Comparison of ENCODE assay signal across 10 mouse cellular contexts in the genomic region with DNA sequence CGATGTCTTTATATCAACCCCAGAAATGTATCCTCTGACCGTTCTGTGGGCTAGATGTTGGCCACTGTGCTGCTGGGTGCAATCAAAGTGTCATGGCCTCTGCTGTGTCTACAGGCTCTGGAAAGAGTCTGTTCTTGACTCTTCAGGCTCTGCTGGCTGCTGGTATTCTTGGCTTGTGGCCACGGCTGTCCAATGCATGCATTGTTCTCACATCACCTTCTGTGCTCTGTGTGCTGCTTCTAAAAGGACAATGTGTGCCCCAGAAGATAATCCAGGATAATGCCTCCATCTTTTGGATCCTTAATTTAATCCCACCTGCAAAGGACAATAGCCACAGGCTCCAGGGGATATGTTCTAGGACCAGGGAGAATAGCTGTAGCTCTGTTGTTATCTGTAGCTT.
DNase-seq lines count a peak whose midpoint lies in the region; ATAC-seq lines count a peak whose summit lies in the region.
"Had no signal": no experiment of that assay in that cellular context is flagged by ENCODE, and none has a peak within 500 bp of the region (broad histone marks: within the 10 kb centered on the region; RNA-seq: fewer than 3 reads in every experiment).

No protein-coding gene starts in this region.

- peaks cover 7% of the 10 kb centered on the region for H3K4me1 ChIP-seq in hindbrain, embryonic 15.5 days (replicated peaks)
- H3K4me1 ChIP-seq: neural tube, embryonic 12.5 days had no signal

- H3K4me2 ChIP-seq in hindbrain, embryonic 15.5 days: no peak overlapping the region
- H3K4me2 ChIP-seq: neural tube, embryonic 12.5 days had no signal

- no peaks in the 10 kb centered on the region for H3K36me3 ChIP-seq in hindbrain, embryonic 15.5 days
- H3K36me3 ChIP-seq: neural tube, embryonic 12.5 days had no signal

- H3K9ac ChIP-seq in hindbrain, embryonic 15.5 days: no peak overlapping the region
- H3K9ac ChIP-seq: neural tube, embryonic 12.5 days had no signal

- H3K27me3 ChIP-seq in hindbrain, embryonic 15.5 days: no peaks in the 10 kb centered on the region
- H3K27me3 ChIP-seq: neural tube, embryonic 12.5 days had no signal

- peak; percentile 33 for DNase-seq in kidney, postnatal 14 days
- DNase-seq in kidney, adult 18-20 months: no peak
- DNase-seq in cerebellum, adult 18-20 months: peak; percentile 59 to 61
- peak; percentile 97 for DNase-seq in heart, adult 11 months
- DNase-seq in embryo, embryonic 9.5 days (ENCODE audit: extremely low spot score): no peak
- no peak for DNase-seq in right cerebral cortex, postnatal 4 days
- DNase-seq: liver had no signal

- no peak for ATAC-seq in hindbrain, embryonic 15.5 days (ENCODE audit: low FRiP score, low read depth)
- no peak for ATAC-seq in granulocyte monocyte progenitor cell, adult 5-6 weeks (replicated peaks; ENCODE audit: poor library complexity, severe bottlenecking)

- peak overlapping the region; percentile 31 for H3K27ac ChIP-seq in hindbrain, embryonic 15.5 days (replicated peaks)
- H3K27ac ChIP-seq: neural tube, embryonic 12.5 days had no signal

- 62% methylated on average over 3 of the region's 3 CpGs for WGBS in hindbrain, embryonic 15.5 days

- H3K4me3 ChIP-seq in hindbrain, embryonic 15.5 days: no peak overlapping the region
- H3K4me3 ChIP-seq: neural tube, embryonic 12.5 days had no signal

- no peaks in the 10 kb centered on the region for H3K9me3 ChIP-seq in hindbrain, embryonic 15.5 days

Comparison
In these comparisons a context has a peak if more than half of its experiments do, and no peak if none do; other contexts are left out.
1. DNase-seq: peak in kidney, postnatal 14 days (single experiment), cerebellum, adult 18-20 months (2 of 2) and heart, adult 11 months (single experiment); none in kidney, adult 18-20 months (single experiment), embryo, embryonic 9.5 days (single experiment) and right cerebral cortex, postnatal 4 days (single experiment).